Mouse (Mus musculus) embryonic facial prominence, embryonic 10.5 days (tissue): ENCODE measurements around the gene Foxn3. TPM values are rescaled to one million over a fixed set of nuclear protein-coding genes. Genes with fewer than 3 reads are reported as not detected.

Experiments
- DNase-seq: peaks from one replicate; pipeline ENCODE4 v3.0.0-alpha.2; 2017; ENCODE audit warnings: low spot score
- H3K27ac ChIP-seq: fragments of 300-500 bp; sonication (generic); replicated peaks from 2 replicates; pipeline ENCODE4 v1.5.1; 2016; ENCODE audit warnings: mild to moderate bottlenecking
- H3K27me3 ChIP-seq: fragments of 300-500 bp; sonication (generic); replicated peaks from 2 replicates; pipeline ENCODE4 v1.6.1; 2016; ENCODE audit warnings: low read depth, mild to moderate bottlenecking; ENCODE audit not compliant: poor library complexity, severe bottlenecking
- H3K36me3 ChIP-seq: fragments of 300-500 bp; sonication (generic); replicated peaks from 2 replicates; pipeline ENCODE4 v1.6.1; 2016; ENCODE audit warnings: mild to moderate bottlenecking, moderate library complexity
- H3K4me1 ChIP-seq: fragments of 300-500 bp; sonication (generic); 2 replicates; pipeline ENCODE4 v1.6.1; 2016
- H3K4me3 ChIP-seq: fragments of 300-500 bp; sonication (generic); 2 replicates; pipeline ENCODE4 v1.5.1; 2016; ENCODE audit warnings: mild to moderate bottlenecking, moderate library complexity
- H3K9me3 ChIP-seq: fragments of 300-500 bp; sonication (generic); 2 replicates; pipeline ENCODE4 v1.6.1; 2016; ENCODE audit warnings: mild to moderate bottlenecking
- WGBS: fragments of 180-500 bp; shearing (Covaris S2); methylation state at CpG from one replicate; pipeline ENCODE4 v1.1.7; 2016; 5-methylcytosine and 5-hydroxymethylcytosine counted together
- polyA plus RNA-seq: library from polyadenylated mRNA; unstranded; fragments of >200 nt; fragmentation: Nextera tagmentation; extraction: Ambion mirVana; gene quantifications from 2 replicates; pipeline ENCODE4 v1.2.1, GENCODE M21; 2016

The Foxn3 gene
- polyA plus RNA-seq, 1 experiment from 2014 or later = 64.7 TPM

GRCm38 (mm10) chr12:99183261-99183792 is 380.1 kb downstream of the Foxn3 start:
- Histone ChIP-seq H3K4me3 (no peak overlapping the region), H3K9me3 (0 out of 2 replicates have a peak, but pooled peaks cover 2% of the 10 kb centered on the region), H3K36me3 (no peaks in the 10 kb centered on the region), H3K4me1 (no peaks in the 10 kb centered on the region), H3K27ac (no peak overlapping the region), H3K27me3 (no peaks in the 10 kb centered on the region)
- 84% methylated on average over 7 of the region's 7 CpGs for WGBS
- DNase-seq = no peak

GRCm38 (mm10) chr12:99182338-99182737 is 381.0 kb downstream of the Foxn3 start:
- Histone ChIP-seq H3K9me3 (0 out of 2 replicates have a peak, but pooled peaks cover 2% of the 10 kb centered on the region), H3K4me3 (no peak overlapping the region), H3K27ac (no peak overlapping the region), H3K4me1 (no peaks in the 10 kb centered on the region), H3K36me3 (no peaks in the 10 kb centered on the region), H3K27me3 (no peaks in the 10 kb centered on the region)
- WGBS = 89% methylated on average over 3 of the region's 3 CpGs
- no peak for DNase-seq

- WGBS = 75% methylated on average over 3 of the region's 3 CpGs
- H3K27ac ChIP-seq = no peak overlapping the region
Measured at GRCm38 (mm10) chr12:99180234-99180824, 383.1 kb downstream of the Foxn3 start.

GRCm38 (mm10) chr12:99174979-99175621 is 388.3 kb downstream of the Foxn3 start:
- whole genome bisulfite sequencing = 81% methylated on average over 11 of the region's 11 CpGs
- no peaks in the 10 kb centered on the region for H3K4me1 ChIP-seq
- no peak overlapping the region for H3K27ac ChIP-seq
- no peak for DNase-seq
- 0 out of 2 replicates have a peak, but pooled peaks cover 6% of the 10 kb centered on the region for H3K9me3 ChIP-seq
- H3K4me3 ChIP-seq = no peak overlapping the region
- H3K27me3 ChIP-seq = no peaks in the 10 kb centered on the region
- H3K36me3 ChIP-seq = no peaks in the 10 kb centered on the region

More at GRCm38 (mm10) chr12:99180234-99180824, 383.1 kb downstream of the Foxn3 start:
- Histone ChIP-seq H3K36me3 (no peaks in the 10 kb centered on the region), H3K27me3 (no peaks in the 10 kb centered on the region), H3K9me3 (0 out of 2 replicates have a peak, but pooled peaks cover 2% of the 10 kb centered on the region), H3K4me1 (no peaks in the 10 kb centered on the region), H3K4me3 (no peak overlapping the region)
- no peak for DNase-seq

GRCm38 (mm10) chr12:99172170-99172569 is 391.2 kb downstream of the Foxn3 start:
- WGBS = 81% methylated on average over 5 of the region's 5 CpGs
- DNase-seq = no peak
- no peaks in the 10 kb centered on the region for H3K36me3 ChIP-seq
- H3K27ac ChIP-seq = no peak overlapping the region
- no peaks in the 10 kb centered on the region for H3K4me1 ChIP-seq
- H3K27me3 ChIP-seq = no peaks in the 10 kb centered on the region
- H3K9me3 ChIP-seq = 0 out of 2 replicates have a peak, but pooled peaks cover 4% of the 10 kb centered on the region
- H3K4me3 ChIP-seq = no peak overlapping the region

- WGBS = 89% methylated on average over 6 of the region's 6 CpGs
- no peak overlapping the region for H3K27ac ChIP-seq
- H3K27me3 ChIP-seq = no peaks in the 10 kb centered on the region
- H3K36me3 ChIP-seq = no peaks in the 10 kb centered on the region
- H3K4me1 ChIP-seq = no peaks in the 10 kb centered on the region
- no peak overlapping the region for H3K4me3 ChIP-seq
- H3K9me3 ChIP-seq = 0 out of 2 replicates have a peak, but pooled peaks cover 4% of the 10 kb centered on the region
- no peak for DNase-seq
Measured at GRCm38 (mm10) chr12:99169925-99170324, 393.5 kb downstream of the Foxn3 start.

- no peak overlapping the region for H3K4me3 ChIP-seq
- no peak overlapping the region for H3K27ac ChIP-seq
- WGBS = 91% methylated on average over 6 of the region's 6 CpGs
- H3K4me1 ChIP-seq = peaks cover 10% of the 10 kb centered on the region; the same call in 1 of the 2 replicates
- no peaks in the 10 kb centered on the region for H3K9me3 ChIP-seq
- H3K36me3 ChIP-seq = no peaks in the 10 kb centered on the region
- no peak for DNase-seq
- no peaks in the 10 kb centered on the region for H3K27me3 ChIP-seq
Measured at GRCm38 (mm10) chr12:99166091-99166490, 397.3 kb downstream of the Foxn3 start.

- Histone ChIP-seq H3K27me3 (no peaks in the 10 kb centered on the region), H3K4me1 (peaks cover 10% of the 10 kb centered on the region; the same call in 1 of the 2 replicates), H3K9me3 (0 out of 2 replicates have a peak, but pooled peaks cover 2% of the 10 kb centered on the region), H3K27ac (no peak overlapping the region), H3K4me3 (no peak overlapping the region), H3K36me3 (no peaks in the 10 kb centered on the region)
- no peak for DNase-seq
- WGBS = 71% methylated on average over 9 of the region's 9 CpGs
Measured at GRCm38 (mm10) chr12:99163342-99163682, 400.1 kb downstream of the Foxn3 start.

GRCm38 (mm10) chr12:99162639-99163341 is 400.6 kb downstream of the Foxn3 start:
- Histone ChIP-seq H3K27ac (no peak overlapping the region), H3K4me1 (peaks cover 10% of the 10 kb centered on the region; the same call in 1 of the 2 replicates), H3K36me3 (no peaks in the 10 kb centered on the region), H3K27me3 (no peaks in the 10 kb centered on the region), H3K4me3 (no peak overlapping the region), H3K9me3 (0 out of 2 replicates have a peak, but pooled peaks cover 5% of the 10 kb centered on the region)
- DNase-seq = no peak
- 83% methylated on average over 12 of the region's 12 CpGs for WGBS

GRCm38 (mm10) chr12:99162188-99162587 is 401.2 kb downstream of the Foxn3 start:
- no peak overlapping the region for H3K4me3 ChIP-seq
- H3K9me3 ChIP-seq = 0 out of 2 replicates have a peak, but pooled peaks cover 5% of the 10 kb centered on the region
- DNase-seq = no peak
- H3K27ac ChIP-seq = no peak overlapping the region
- H3K27me3 ChIP-seq = no peaks in the 10 kb centered on the region
- H3K4me1 ChIP-seq = peaks cover 10% of the 10 kb centered on the region; the same call in 1 of the 2 replicates
- H3K36me3 ChIP-seq = no peaks in the 10 kb centered on the region
- 79% methylated on average over 10 of the region's 10 CpGs for WGBS

- H3K9me3 ChIP-seq = 0 out of 2 replicates have a peak, but pooled peaks cover 5% of the 10 kb centered on the region
- H3K36me3 ChIP-seq = no peaks in the 10 kb centered on the region
- no peak overlapping the region for H3K4me3 ChIP-seq
- no peak overlapping the region for H3K27ac ChIP-seq
- peaks cover 10% of the 10 kb centered on the region; the same call in 1 of the 2 replicates for H3K4me1 ChIP-seq
- H3K27me3 ChIP-seq = no peaks in the 10 kb centered on the region
- no peak for DNase-seq
- WGBS = 90% methylated on average over 8 of the region's 8 CpGs
Measured at GRCm38 (mm10) chr12:99160061-99160460, 403.3 kb downstream of the Foxn3 start.

GRCm38 (mm10) chr12:99155904-99156303 is 407.5 kb downstream of the Foxn3 start:
- H3K27ac ChIP-seq = no peak overlapping the region
- H3K4me1 ChIP-seq = 0 out of 2 replicates have a peak, but pooled peaks cover 3% of the 10 kb centered on the region
- WGBS = 91% methylated on average over 5 of the region's 5 CpGs
- DNase-seq = no peak
- H3K9me3 ChIP-seq = 0 out of 2 replicates have a peak, but pooled peaks cover 5% of the 10 kb centered on the region
- H3K27me3 ChIP-seq = no peaks in the 10 kb centered on the region
- H3K4me3 ChIP-seq = no peak overlapping the region
- no peaks in the 10 kb centered on the region for H3K36me3 ChIP-seq
